Mouse (Mus musculus): Measurements from ENCODE around the gene Ifitm6.
"Not testable (repeated sequence)": the region's sequence is repeated elsewhere in the genome, so short reads cannot be mapped to it uniquely, and the experiment has no call there.

DNA sequence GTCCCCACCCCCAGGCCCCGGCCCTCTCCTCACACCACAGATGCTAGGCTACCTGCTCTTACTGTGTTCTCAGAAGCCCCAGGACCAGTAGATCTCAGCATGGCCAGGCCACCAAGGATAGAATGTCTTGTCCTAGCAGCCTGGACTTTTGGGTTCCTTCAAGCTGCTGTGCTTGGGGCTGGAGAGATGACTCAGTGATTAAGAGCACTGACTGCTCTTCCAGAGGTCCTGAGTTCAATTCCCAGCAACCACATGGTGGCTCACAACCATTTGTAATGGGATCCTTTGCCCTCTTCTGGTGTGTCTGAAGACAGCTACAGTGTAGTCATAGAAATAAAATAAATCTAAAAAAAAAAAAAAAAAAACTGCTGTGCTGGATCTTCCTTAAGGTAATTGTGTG, at the start of gene Ifitm6:
- not testable (repeated sequence) for TF ChIP-seq CTCF (IDR thresholded peaks at IDR 0.05; ENCODE audit: control insufficient read depth, insufficient read depth, insufficient replicate concordance, low read depth, low read length); POLR2A (IDR thresholded peaks at IDR 0.05; ENCODE audit: control insufficient read depth, low read depth, low read length)

Data from testis, adult 2 months (tissue).